Mouse (Mus musculus): Measurements from ENCODE around the gene Desi1. TPM values are rescaled to one million over a fixed set of nuclear protein-coding genes. Genes with fewer than 3 reads are reported as not detected.

Gene Desi1
- total RNA-seq, 2 experiments from 2014 or later = 86.3 to 99.3 TPM

Other genes with a start within 250 kb of the Desi1 start
- gene Tef, start 231.4 kb downstream of the Desi1 start, total RNA-seq (2021) = 100 to 1,000 TPM; 125 to 148 TPM
- gene Tob2, start 175.1 kb downstream of the Desi1 start, total RNA-seq (2021) = 10 to 100 TPM; 25.2 to 31.9 TPM
- 10 to 100 TPM; 44.9 to 49.2 TPM for gene Phf5a, start 162.0 kb downstream of the Desi1 start, total RNA-seq (2021)
- gene Aco2, start 161.6 kb downstream of the Desi1 start, total RNA-seq (2021) = 100 to 1,000 TPM; 396 to 417 TPM
- gene Polr3h, start 107.6 kb downstream of the Desi1 start, total RNA-seq (2021) = 10 to 100 TPM; 50.9 to 52.8 TPM
- 100 to 1,000 TPM; 170 to 185 TPM for gene Csdc2, start 97.1 kb downstream of the Desi1 start, total RNA-seq (2021)
- gene Pmm1, start 72.9 kb downstream of the Desi1 start, total RNA-seq (2021) = 100 to 1,000 TPM; 176 to 189 TPM
- not detected for gene 1700029P11Rik, start 53.3 kb downstream of the Desi1 start, total RNA-seq (2021)
- 10 to 100 TPM; 25.5 to 36.2 TPM for gene Xrcc6, start 46.0 kb downstream of the Desi1 start, total RNA-seq (2021)
- gene Snu13, start 13.7 kb upstream of the Desi1 start, total RNA-seq (2021) = 100 to 1,000 TPM in 1 of 2 experiments, 10 to 100 TPM in 1; 97.5 to 108 TPM
- gene 4930407I10Rik, start 25.3 kb upstream of the Desi1 start, total RNA-seq (2021) = not detected
- under 1 TPM; 0.18 to 0.27 TPM for gene Mei1, start 36.1 kb upstream of the Desi1 start, total RNA-seq (2021)
- 10 to 100 TPM; 10.7 to 13.5 TPM for gene Ccdc134, start 94.1 kb upstream of the Desi1 start, total RNA-seq (2021)
- 100 to 1,000 TPM; 191 to 198 TPM for gene Srebf2, start 113.3 kb upstream of the Desi1 start, total RNA-seq (2021)
- gene Shisa8, start 179.0 kb upstream of the Desi1 start, total RNA-seq (2021) = 1 to 10 TPM; 2.0 to 3.1 TPM
- 1 to 10 TPM in 1 of 2 experiments, under 1 TPM in 1; 0.69 to 1.0 TPM for gene Tnfrsf13c, start 190.5 kb upstream of the Desi1 start, total RNA-seq (2021)
- gene Cenpm, start 210.9 kb upstream of the Desi1 start, total RNA-seq (2021) = 1 to 10 TPM; 6.5 to 9.0 TPM
- 10 to 100 TPM; 79.9 to 88.8 TPM for gene 1500009C09Rik, start 218.5 kb upstream of the Desi1 start, total RNA-seq (2021)
- gene Sept3, start 241.0 kb upstream of the Desi1 start, total RNA-seq (2021) = 100 to 1,000 TPM; 617 to 640 TPM

Measured in layer of hippocampus, postnatal 10 days (tissue).